Mouse (Mus musculus): ENCODE results near the gene Nol10.
"Not testable (repeated sequence)": the region's sequence is repeated elsewhere in the genome, so short reads cannot be mapped to it uniquely, and the experiment has no call there.

Gene Nol10

GRCm38 (mm10) chr12:17466791-17467190, 118.5 kb downstream of the Nol10 start:
- DNase-seq, result no peak

- no peak for DNase-seq
Observed at GRCm38 (mm10) chr12:17468359-17468758, 120.1 kb downstream of the Nol10 start.

GRCm38 (mm10) chr12:17469869-17470268, 121.6 kb downstream of the Nol10 start:
- no peak for DNase-seq

GRCm38 (mm10) chr12:17470528-17470927, 122.3 kb downstream of the Nol10 start:
- DNase-seq, result not testable (repeated sequence)

- DNase-seq, result no peak
Observed at GRCm38 (mm10) chr12:17471405-17471804, 123.1 kb downstream of the Nol10 start.

GRCm38 (mm10) chr12:17473128-17473527, 124.9 kb downstream of the Nol10 start:
- no peak for DNase-seq

GRCm38 (mm10) chr12:17473862-17474261, 125.6 kb downstream of the Nol10 start:
- DNase-seq, result no peak

- no peak for DNase-seq
Observed at GRCm38 (mm10) chr12:17474681-17475080, 126.4 kb downstream of the Nol10 start.

- no peak for DNase-seq
Observed at GRCm38 (mm10) chr12:17475146-17475545, 126.9 kb downstream of the Nol10 start.

- DNase-seq, result no peak
Observed at GRCm38 (mm10) chr12:17478196-17478595, 129.9 kb downstream of the Nol10 start.

GRCm38 (mm10) chr12:17478856-17479255, 130.6 kb downstream of the Nol10 start:
- DNase-seq, result no peak
